Mouse (Mus musculus): Measurements from ENCODE around the gene Fmo4.

The Fmo4 gene

DNA sequence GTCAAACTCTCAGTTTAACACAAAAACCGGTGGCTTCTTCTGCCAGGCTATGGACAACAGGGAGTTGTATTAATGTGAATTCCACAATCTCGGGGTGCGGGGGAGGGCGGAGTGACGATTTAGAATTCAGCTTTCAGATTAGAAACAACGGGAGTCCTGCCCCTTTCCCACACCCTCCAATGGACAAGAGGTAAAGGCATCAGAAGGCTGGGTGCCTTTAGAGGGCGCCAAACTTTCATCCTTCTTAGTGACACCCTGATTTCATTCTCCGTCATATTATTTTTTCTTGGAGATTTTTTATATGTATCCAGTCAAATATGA, at the start of gene Fmo4:
Fmo4 (minus strand) TSS at position 137 of the 321 bp plus-strand sequence.
- DNase-seq (ENCODE audit: low spot score) = peak; percentile 29

DNA sequence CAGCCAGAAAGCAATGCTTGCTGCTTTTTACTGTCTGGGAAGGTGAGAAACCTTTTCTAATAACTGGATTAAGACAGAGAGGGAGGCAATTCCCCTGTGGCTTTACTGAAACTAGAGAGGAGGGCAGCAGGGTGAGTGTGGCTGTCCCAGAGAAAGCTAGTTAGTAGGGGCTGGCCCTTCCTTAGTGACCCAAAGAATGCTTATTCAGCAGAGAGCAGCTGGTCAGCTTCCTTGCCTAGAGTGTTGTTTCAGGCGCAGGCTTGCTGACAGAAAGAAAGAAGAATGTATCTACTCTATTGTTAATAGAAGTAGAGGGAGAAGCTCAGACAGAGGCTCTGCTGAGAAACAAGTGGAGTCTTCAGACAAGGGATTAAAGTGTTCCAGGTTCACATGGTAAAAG, 48.6 kb upstream of the Fmo4 start:
- DNase-seq (ENCODE audit: low spot score) = no peak

DNA sequence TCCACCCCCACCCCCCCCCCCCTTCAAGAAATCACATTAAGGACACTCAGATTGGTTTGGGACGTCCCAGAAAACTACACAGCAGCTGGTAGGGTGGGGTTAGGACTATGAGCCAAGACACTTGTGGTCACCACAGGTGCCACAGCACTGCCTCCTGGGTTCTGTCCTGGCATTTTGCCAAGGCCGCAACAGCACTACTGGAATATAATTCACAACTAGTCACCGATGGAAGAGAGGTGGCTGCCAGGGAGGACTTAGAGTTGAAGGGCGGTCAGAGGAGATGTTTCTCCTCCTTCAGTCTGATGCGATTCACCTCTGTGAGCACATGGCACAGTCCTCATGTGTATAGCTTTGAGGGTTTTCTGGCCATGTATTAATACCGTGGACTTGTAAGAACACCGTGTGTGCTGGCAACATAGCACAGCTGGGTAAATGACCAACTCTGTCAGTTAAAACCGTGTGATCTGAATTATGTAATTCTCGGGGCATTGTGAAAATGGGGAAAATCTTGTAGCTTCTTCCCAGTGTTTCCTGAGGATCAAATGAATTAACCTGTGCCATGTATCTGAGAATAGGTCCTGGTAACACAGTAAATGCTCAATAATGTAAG, 46.3 kb upstream of the Fmo4 start:
- DNase-seq (ENCODE audit: low spot score) = no peak

DNA sequence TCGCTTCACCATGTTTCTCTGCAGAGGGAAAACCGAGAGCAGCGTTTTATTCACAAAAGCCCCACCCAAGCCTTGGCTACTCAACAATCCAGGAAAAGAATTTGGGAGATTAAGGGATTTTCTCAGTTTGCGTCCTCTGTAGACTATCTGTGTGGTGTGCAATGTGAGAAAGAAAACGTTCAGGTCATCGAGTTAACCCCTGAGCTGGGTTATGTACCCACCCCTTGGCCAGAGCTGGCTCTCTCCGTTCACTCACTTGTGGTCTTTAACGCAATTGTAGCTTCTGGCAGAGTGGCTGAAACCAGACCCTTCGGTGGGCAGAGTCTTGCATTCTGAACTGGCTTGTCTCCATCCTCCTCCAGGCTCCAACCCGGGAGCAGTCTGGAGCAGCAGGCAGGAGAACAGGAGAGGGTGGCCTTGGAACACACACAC, 45.8 kb upstream of the Fmo4 start:
- DNase-seq (ENCODE audit: low spot score) = peak; percentile 10

DNA sequence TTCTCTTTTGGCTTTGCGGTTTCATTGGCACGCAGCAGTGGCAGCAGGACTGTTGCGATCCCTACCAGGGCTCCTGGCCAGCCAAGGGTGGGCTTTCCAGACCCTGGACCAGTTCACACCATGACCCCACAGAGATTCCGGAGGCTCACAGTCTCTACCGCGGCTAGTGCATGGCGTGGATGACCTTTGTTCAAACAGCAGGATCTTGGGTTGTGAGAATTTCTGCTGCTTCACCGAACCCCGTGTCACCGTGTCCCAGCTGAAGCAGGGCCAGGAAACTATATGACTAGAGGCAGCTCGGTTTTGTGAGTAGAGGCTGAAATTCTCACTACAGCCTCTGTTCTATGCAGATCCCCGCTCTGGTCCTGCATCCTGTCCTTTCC, 45.0 kb upstream of the Fmo4 start:
- DNase-seq (ENCODE audit: low spot score) = no peak

DNA sequence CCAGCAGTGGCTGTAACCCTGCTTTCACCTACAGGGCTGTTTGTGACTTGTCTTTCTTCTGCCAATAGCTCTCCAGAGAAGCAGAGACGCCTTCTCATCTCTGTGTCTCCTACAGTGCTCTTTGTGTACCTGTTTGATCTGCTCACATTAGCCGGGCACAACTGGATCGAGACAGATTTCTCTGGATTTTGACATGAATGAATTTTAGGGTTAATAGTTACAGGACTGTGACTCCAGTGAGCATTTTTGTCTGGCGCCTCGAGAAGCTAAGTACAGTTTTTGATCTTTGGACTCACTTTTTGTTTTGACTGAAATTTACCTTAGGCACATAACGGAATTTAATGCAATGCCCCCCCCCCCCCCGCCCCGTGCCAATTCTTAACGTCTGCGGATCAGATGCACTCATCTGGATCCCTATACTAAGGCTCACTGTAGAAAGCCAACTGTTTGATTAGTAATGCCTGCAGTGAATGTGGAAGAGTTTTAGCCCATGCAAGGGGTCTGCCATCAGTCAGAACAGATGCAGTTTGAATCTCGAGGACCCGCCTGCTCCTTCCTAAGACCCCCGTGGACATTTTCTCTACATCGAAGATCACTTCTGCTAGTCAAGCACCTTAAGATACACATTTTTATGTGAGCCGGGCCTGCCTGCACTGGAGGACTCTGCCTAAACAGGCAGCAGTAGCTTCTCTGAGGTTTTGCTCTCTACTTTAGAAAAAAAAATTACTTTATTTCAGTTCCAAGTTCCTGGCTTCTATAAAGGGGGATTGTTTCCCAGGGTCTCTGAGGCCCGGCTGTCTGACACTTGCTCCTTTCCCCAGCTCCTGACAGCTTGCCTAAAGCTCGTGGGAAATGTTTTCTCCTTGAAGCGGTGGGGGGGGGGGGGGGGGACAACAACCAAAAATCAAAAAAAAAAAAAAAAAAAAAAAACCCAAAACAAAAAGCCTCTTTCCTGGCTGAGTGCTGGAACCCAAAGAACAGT, 44.3 kb upstream of the Fmo4 start:
- DNase-seq (ENCODE audit: low spot score) = no peak

DNA sequence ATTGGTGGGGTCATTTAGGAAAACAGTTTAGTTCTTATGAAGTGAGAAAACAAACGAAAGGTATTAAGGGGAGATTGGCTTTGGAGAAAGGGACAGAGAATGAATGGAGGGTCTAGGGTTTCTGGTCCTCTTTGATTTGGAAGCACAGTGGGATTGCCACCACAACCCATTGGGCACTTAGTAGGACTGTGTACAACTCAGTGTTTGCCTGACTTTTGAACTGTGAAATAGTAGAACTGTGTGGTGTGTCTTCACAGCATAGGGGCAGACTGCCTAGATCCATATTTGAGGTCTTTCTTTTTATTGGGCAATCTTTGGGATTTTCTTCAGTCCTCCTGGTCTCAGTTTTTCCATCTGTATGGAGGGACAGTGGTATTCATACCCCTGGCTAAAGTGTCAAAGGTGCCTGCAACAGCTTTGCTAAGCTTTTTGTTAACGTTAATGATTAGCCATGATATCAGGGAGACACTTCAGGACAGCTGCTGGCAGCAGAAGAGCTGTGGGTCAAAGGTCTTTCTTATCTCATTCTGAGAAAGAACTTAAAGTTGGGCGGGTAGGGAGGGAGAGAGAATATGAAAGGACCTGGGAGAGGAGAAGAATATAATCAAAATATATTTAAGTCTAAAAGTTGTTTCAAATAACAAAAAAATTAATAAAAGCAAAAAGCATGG, 40.2 kb upstream of the Fmo4 start:
- no peak for DNase-seq (ENCODE audit: low spot score)

DNA sequence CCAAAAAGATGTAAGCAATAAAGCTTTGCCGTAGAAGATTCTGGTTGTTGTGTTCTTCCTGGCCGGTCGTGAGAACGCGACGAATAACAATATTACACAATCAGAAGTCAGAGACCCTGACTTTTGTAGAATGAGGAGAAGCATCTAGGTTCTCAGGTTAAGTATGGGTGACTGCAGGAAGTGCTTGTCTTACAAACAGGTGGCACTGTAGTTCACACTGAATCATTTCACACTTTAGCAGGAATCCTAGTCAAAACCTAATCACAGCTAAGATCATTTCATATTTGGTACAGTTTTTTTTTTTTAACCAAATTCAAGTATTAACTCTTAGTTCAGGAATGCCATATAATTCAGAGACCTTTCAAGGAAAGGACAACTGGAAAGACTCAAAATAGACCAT, 33.8 kb upstream of the Fmo4 start:
- DNase-seq (ENCODE audit: low spot score) = no peak

DNA sequence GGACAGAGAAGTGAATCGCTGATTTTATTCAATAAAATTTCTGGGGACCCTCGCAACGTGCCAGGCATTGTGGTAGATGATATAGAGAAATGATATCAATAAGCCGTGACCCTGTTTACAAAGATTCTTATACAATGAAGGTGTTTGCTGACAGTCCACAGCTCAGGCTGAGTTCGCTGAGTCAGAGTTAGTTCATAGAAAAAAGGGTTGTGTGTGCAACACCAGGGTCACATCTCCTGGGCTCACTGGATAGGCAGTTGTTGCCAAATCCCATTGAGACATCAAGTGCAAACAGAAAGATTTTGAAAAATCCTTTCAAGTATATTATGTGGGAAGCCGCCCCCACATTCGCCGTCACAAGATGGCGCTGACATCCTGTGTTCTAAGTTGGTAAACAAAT, 26.4 kb upstream of the Fmo4 start:
- DNase-seq (ENCODE audit: low spot score) = no peak

DNA sequence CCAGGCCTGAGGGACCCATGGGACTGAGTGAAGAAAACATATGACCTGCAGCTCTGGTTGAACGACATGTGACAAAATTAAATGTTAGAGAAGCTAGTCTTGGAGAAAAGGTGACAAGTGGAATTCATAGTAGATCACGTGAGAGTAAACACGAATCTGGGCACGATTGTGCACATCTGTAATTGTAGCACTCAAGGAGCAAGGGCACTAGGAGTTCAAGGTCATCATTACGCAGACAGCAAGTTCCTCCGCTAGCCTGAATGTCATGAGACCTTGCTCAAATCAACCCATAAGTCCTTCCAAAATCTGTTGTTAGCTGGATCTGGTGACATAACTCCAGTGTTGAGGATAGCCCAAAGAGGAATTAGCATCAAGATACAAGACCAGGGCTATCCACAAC, 25.2 kb upstream of the Fmo4 start:
- no peak for DNase-seq (ENCODE audit: low spot score)

DNA sequence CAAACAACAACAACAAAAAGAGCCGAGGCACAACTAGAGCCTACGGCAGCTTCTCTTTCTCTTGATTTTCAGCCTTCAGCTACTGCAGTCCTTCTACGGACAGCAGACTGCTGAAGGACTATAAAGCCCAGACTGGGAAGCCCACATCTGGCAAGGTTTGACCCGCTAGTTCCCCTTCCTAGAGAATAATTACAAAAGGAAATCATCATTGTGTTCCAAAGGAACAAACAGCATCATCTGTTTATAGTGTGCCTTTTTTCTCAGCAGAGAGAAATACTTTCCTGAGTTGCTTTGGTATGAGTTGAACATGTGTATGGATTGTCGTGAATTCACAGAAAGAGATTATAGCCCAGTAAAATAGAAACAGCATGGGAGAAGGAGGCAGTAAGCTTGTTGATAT, 20.6 kb upstream of the Fmo4 start:
- no peak for DNase-seq (ENCODE audit: low spot score)

DNA sequence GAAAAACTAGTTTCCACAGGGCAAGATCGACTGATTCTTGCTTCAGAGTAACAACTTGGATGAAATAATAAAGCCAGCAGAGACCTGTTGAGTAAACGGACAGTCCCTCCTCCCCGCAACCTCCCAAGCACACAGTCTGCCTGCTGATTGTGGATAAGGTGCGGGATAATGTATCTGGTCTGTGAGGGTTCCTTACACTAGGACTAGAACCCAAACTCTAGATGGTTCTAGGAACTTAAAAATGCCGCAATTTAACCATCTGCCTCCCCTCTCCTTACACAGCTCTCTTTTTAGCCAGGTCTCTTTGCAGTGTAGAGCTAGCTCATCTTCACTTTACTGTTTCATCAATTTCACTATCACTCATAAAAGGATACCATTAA, 18.8 kb upstream of the Fmo4 start:
- no peak for DNase-seq (ENCODE audit: low spot score)

DNA sequence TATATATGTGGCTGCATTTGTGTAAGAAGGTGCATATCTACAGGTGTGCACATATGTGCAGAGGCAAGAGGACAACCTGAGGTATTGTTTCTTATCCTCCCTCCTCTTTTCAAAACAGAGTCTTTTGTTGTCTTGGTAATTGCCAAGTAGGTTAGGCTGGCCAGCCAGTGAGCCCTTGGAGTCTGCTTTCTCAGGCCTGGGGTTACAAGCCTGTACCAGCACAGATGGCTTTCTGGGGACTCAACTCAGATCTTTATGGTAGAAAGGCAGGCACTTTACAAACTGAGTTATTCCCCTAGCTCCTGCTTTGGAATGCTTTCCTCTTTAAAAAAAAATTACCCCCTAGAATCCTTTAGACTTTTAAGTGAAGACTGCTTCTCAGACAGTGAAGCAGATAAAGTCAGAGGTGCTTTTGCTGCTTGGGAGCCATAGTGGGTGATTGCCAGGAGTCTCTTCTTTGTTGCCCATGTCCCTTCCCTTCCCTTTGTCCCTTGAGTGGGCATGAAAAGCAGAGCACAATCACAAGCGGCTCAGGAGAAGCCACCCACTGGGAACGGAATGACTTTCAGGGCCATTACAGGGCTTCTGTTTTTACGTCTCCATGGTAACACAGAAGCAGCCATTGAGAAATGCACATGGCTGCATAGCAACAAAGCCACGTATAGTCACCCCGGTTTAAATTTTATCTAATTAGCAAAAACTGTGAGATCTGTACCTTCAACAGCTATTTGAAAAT, 18.2 kb upstream of the Fmo4 start:
- no peak for DNase-seq (ENCODE audit: low spot score)

DNA sequence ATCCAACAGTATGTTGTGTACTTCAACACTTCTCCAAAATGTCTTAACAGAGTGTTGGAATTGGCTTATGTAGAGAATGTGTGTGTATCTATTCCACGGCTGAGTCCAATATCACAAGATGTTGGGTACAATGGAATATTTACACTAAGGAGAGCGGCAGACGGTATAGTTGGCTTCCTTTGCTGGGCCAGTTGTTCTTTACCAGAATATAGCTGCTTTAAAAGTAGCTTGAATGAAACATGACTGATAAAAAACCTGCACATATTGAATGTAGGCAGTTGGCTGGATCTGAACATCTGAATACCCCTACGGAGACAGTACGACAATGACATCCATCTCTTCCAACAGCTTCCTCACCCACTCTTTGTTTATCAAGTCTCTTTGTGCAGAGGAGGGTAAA, 5.5 kb upstream of the Fmo4 start:
- DNase-seq (ENCODE audit: low spot score) = no peak

DNA sequence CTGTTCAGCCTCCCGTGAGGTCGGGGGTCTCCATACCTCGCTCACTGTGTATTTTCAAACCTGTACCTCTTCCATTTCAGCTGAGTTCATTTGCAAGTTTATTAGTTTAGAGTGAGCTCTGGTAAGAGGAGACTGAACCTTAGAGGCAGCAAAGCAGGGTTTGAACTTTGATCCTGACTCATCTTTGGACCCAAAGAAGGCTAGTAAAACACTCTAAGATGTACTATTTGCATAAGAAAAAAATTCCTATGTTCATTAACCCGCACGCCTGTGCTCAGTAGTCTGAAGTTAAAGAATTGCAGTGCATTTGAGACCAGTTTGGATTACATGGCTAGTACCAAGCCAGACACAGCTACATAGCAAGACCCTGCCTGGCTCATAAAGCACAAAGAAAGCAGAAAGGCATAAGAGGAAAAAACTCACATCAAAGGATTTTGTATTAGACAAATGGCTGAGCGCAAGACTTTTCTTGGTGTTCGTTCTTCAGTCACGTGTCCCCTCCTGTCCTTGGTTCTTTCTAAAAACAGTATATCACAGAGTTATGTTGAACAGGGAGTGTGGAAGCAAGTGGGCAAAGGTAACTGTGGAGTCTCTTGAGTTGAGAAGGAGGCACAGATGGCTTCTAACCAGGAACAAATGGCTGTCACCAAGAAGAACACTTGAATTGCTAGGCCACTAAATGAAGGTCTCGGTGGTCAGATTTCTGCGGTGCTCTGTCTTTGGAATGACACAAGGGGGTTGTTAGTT, 1.8 kb upstream of the Fmo4 start:
- no peak for DNase-seq (ENCODE audit: low spot score)

DNA sequence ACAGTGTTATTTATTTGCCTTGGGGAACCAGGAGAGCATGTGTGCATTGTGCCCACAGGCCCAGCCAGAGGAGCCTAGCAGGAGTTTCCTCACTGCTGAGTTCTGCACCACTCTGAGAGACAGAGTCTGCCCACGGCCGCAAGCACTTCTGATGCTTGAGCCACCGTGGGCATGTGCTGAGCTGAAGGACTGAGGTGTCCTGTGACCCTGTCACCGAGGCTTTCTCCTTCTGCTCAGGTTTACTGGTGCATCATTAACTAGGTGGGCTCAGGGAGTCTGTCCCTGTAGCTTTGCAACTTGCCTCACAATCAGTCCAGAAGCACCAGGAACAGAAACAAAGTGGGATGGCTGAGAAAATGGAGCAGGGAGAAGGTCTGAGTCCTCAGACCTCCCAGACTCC, 1.2 kb upstream of the Fmo4 start:
- no peak for DNase-seq (ENCODE audit: low spot score)

DNA sequence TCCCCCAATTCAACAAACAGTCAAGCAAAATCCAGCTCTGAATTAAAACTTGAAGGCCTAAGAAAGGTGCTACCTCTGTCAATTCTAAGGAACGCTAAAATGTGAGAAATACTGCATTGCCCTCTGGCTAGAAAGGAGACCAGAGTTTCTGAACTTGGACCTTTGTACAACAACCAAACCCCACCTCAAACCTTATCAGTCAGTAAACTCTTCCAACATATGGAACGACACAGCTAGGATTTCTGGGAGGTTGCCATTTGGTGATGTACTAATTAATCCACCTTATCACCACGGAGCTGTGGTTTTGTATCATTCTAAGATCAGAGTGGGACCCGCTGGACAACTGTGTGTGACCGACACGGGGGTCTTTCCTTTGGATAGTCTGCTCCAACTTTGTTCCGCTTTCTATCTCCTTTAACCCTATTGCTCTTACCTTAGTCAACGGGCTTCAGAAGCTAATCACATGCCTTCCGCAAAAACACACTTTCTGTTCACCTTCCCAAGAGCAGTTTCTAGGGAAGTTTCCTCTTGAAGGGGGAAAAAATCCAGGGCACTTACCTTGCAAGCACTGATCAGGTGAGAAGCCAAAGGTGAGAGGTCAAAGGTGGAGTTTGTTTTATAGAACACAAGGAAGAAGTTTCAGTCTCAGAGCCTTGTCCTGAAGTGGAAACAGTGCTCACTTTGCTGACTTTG, 483 bp downstream of the Fmo4 start:
- no peak for DNase-seq (ENCODE audit: low spot score)

DNA sequence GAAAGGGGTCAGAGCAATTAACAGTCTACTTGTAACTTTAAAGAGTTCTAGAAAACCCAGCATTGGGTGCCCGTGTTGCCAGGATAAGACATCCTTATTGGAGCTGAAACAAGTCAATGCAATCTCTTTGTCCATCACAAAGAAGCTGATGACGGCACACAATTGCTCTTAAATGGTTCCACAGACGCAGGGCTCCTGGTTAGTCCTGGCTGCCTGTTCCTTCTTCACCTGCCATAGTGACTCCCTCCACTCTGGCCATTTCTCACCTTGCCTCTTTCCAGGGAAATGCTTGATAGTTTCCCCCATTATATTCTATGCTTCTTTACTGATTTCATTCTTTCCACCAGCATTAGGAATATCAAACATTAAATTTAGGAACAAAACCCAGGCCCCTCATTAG, 5.2 kb downstream of the Fmo4 start:
- no peak for DNase-seq (ENCODE audit: low spot score)

DNA sequence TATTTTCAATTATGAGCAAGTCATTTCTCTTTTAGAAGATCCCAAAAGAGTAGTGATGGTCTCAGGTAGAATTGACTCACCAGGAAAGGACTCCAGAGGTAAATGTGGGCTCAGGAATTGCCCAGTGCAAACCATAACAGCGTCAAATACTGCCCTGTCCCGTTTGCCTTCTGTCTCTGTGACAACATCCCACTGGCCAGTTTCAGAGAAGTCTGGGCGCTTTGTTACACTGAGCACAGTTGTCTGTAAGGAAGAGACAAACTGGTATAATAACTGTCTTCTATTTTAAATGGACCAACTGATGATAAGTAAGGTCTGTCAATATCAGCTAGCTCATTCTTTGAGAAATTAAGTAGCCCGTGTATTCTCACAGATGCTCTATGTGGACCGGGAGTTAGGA, 6.3 kb downstream of the Fmo4 start:
- DNase-seq (ENCODE audit: low spot score) = no peak

DNA sequence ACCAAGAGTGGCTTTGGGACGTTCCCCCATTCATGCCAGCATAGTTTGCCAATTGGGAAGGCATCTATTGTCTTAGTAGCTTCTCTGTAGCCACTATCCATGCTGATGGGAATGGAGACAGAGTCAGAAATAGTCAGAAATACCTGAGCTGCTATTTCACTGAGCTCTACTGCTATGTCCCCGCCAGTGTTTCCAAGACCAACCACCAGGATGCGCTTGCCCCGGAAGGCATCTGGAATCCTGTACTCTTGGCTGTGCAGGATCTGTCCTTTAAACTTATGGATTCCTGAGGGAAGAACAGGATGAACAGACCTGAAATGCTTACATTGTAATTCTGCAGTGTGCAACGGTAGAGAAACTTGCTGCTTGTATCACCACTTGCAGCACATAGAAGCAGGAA, 8.8 kb downstream of the Fmo4 start:
- DNase-seq (ENCODE audit: low spot score) = no peak

DNA sequence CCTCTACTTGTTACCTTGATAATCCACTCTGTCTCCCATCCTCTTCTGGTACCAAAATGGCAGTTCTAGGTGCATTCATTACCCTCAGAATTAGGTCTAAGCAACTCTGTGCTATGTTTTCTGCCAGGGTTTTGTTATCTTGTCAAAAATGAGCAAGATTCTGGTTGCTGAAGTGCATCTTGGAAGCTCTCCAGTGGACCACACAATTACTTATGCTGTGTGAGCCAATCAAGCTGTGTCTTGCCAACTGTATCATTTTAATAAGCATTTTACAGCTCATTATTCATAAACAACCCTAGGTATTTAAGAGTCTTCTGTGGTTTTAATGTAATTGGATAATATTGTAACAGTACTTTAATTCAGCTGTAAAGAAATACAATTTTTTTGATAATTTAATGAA, 17.3 kb downstream of the Fmo4 start:
- no peak for DNase-seq (ENCODE audit: low spot score)

Measured in testis, postnatal 14 days (tissue).